Mouse (Mus musculus): ENCODE results near the gene Gm21170. TPM values are rescaled to one million over a fixed set of nuclear protein-coding genes. Genes with fewer than 3 reads are reported as not detected.

Gm21170 gene
- not detected for total RNA-seq (2023)

DNA sequence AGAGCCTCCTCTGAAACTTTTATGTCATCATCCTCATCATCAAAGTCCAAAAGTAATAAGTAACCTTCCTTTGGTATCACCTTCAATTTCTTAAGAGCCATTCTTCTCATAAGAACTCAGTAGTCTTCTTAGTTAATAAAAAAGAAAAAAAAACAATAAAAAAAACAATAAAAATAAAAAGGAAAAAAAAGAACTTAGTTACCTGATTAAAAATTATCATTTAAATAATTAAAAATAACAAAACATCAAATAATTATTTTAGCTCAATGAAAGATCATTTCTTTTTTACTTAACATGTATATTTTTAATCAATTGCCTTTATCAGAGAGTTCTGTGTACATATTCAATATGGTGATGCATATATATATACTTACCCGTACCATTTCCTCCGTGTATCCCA, at the start of gene Gm21170:
Gene Gm21170 (minus strand): TSS at position 101 of the 400 bp plus-strand sequence.

Other genes starting within 250 kb of the Gm21170 start
- gene Gm21256, start 240.1 kb downstream of the Gm21170 start, total RNA-seq (2023) = not detected